Mouse (Mus musculus): ENCODE measurements around the gene Chmp6.

Gene Chmp6

GRCm38 (mm10) chr11:119907711-119908110 lies 5.5 kb upstream of the Chmp6 start:
- in situ Hi-C loops (cut with MboI, MseI): no loop called here

DNA sequence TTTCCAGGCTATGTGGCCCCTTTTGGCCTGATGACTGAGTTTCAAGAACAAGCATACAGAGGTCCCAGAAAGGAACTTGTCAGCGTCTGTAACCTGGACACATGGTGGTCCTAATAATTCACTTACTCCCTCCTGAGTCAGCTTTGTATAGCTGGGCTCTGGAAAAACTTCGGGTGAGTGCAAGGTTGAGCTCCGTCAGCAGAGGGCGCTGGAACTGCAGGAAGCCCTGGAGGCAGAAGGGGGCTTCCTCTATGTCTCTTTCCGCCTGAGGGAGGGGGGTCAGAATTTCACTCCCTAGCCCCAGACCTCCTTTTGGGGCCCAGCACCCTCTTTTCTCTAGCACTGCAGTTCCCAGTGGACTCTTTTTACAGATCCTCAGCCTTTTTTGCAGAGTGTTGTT lies 3.8 kb upstream of the Chmp6 start:
- in situ Hi-C loops (cut with MboI, MseI): no loop called here

DNA sequence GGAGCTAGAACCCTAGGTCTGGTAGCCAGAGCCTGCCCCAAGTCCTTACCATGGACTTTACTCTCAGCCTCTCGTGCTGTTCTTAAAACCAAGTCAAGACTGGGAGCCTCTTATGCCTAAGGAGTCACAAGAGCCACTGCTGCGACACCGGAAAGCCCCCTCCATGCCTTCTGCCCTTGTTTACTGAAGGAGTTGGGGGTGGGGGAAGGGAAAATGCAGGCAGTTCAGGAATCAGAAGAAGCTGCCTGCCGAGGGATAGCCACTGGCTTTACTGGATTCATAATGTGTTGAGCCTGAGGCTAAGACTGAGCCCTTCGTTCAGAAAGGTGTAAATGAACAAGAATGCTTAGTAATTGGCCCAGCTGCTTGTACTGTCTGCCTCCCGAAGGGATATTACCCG lies 396 bp upstream of the Chmp6 start:
- in situ Hi-C loops (cut with MboI, MseI): no loop called here

- in situ Hi-C loops (cut with MboI, MseI): no loop called here
Measured at GRCm38 (mm10) chr11:119913935-119914314, 684 bp downstream of the Chmp6 start.

DNA sequence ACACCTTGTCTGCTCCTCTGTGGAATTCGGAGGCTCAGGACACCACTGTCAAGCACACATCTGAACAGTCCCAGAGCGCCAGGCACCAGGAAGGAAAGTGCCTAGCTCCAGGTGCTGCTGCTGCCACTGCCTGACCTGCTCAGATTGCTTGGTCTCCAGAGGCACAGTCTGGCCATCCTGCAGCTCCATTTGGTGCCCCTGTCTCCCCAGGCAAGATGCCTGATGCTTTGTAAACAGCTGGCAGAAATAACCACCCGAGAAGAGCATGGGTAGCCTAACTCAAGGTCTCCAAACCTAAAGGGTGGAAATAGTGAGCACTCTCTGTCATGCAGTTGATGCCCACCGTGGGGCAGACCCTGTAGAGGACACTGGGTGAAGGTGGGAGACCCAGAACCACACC lies 1.1 kb downstream of the Chmp6 start:
- in situ Hi-C loops (cut with MboI, MseI): no loop called here

- in situ Hi-C loops (cut with MboI, MseI): loop anchor here (5.0 kb wide), 1 partner anchor 82 kb away; no protein-coding TSS in a partner anchor
Measured at GRCm38 (mm10) chr11:119915666-119916065, 2.4 kb downstream of the Chmp6 start.

DNA sequence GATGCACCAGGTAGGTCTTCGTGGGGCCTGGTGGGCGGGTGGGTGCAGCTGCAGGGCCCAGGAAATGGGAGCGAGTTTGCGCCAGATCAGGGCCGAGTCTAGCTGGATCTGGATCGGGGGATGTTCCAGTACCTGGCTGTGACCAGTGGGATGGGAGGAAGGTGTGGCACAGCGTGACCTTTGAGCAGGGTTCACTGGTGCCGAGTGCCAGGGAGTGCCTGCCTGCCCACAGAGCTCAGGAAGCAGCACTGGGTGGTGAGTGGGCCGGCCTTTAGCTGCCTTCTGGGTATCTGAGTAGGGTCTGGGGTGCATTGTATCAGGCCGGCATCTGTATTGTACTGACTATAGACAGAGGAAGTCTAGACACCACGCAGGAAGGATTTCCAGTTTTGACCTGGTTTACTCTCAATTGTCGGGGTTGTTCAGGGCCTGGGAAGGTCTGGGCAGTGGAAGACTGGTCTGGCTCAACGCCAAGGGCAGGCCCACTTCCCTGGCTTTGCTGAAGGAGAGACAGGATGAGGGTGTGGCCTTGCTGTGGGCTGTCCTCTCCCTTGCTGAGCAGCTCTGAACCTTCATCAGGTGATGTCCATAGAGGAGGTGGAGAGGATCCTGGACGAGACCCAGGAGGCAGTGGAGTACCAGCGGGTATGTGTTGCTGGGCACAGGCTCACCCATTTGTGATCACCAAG lies 3.0 kb downstream of the Chmp6 start:
- in situ Hi-C loops (cut with MboI, MseI): loop anchor here (5.0 kb wide), 1 partner anchor 81 kb away; no protein-coding TSS in a partner anchor

DNA sequence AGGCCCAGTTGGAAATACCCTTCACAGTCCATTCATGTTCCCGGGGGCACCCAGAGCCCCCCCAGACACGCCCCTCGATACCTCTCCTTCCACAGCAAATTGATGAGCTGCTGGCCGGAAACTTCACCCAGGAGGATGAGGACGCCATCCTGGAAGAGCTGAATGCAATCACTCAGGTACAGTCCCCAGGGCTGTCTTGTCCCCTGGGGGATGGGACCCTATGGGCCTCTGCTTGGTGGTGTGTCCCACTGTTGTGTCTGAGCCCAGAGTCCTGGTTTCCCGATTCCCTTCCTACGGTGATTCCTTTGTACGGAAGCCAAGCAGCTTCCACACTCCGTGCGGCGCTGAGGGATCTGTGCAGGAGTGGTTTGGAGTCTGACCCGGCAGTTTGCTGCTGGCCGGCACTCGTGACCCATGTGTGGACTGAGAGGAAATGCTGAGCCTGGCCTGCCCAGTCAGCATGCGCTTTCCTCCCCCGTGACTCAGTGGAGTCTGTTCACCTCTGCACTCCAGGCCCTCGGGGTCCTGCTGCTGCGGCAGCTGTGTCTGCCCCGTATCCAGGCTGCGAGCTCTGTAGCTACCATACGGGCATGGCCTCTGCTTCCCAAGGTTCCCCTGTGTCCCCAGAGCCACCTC lies 3.7 kb downstream of the Chmp6 start:
- in situ Hi-C loops (cut with MboI, MseI): loop anchor here (5.0 kb wide), 1 partner anchor 80 kb away; no protein-coding TSS in a partner anchor

DNA sequence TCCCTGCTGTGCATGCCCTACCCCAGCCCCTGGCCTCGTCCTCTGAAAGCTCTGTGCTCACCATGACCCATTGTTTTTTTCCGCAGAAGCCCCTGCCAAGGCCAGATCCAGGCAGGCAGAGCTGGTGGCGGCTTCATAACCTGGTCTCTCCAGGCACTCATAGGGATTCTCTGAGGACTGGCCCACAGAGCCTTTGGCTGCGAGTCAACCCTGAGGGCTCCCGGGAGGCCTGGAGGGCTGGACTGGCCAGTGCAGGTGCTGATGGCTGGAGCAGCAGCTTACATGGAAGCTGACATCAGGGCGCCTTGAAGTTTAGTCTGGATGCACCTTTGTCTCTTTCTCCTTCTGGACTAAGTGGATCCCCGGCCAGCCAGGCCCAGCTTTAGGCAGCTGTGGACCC lies 5.3 kb downstream of the Chmp6 start:
- in situ Hi-C loops (cut with MboI, MseI): loop anchor here (5.0 kb wide), 1 partner anchor 79 kb away; no protein-coding TSS in a partner anchor

- in situ Hi-C loops (cut with MboI, MseI): loop anchor here (5.0 kb wide), 1 partner anchor 78 kb away; no protein-coding TSS in a partner anchor
Measured at GRCm38 (mm10) chr11:119919432-119919831, 6.2 kb downstream of the Chmp6 start.

DNA sequence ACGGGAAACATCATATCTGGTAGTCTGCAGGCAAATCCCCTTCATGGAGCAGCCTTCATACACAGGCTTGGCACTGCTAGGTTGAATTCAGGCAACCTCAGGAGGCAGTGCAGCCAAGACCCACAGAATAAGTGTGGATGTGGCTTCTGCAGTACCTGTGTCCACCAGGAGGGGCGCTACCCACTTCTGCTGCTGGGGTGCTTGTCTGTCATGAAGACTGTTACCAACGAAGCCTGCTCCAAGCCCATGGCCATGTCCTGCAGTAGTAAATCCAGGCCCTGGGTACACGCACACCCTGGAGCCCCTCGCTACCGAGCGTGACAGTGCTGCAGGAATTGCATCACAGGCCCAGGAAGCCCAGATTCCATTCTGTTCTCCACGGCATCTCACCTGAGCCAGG lies 6.7 kb downstream of the Chmp6 start:
- in situ Hi-C loops (cut with MboI, MseI): loop anchor here (5.0 kb wide), 1 partner anchor 77 kb away; no protein-coding TSS in a partner anchor

DNA sequence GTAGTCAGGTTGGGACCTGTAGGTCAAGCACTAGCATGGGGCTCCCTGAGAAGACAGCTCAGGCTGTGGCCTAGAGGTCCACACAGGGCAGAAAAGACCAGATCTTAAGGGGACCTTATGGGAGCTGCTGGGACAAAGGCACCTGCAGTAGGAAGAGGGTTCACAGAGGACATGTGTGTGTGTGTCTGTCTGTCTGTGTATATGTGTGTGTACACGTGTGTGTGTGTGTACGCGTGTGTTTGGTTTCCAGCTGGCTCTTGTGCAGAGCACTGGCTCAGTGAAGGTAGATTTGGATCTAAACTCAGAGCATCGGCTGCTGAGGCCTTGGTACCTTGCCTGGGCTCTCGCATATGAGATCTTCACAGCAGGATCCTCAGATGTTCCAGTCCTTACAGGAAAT lies 7.4 kb downstream of the Chmp6 start:
- in situ Hi-C loops (cut with MboI, MseI): no loop called here

GRCm38 (mm10) chr11:119925176-119925575 lies 11.9 kb downstream of the Chmp6 start:
- in situ Hi-C loops (cut with MboI, MseI): no loop called here

GRCm38 (mm10) chr11:119926762-119927161 lies 13.5 kb downstream of the Chmp6 start:
- in situ Hi-C loops (cut with MboI, MseI): no loop called here

- in situ Hi-C loops (cut with MboI, MseI): no loop called here
Measured at GRCm38 (mm10) chr11:119928023-119928681, 14.9 kb downstream of the Chmp6 start.

DNA sequence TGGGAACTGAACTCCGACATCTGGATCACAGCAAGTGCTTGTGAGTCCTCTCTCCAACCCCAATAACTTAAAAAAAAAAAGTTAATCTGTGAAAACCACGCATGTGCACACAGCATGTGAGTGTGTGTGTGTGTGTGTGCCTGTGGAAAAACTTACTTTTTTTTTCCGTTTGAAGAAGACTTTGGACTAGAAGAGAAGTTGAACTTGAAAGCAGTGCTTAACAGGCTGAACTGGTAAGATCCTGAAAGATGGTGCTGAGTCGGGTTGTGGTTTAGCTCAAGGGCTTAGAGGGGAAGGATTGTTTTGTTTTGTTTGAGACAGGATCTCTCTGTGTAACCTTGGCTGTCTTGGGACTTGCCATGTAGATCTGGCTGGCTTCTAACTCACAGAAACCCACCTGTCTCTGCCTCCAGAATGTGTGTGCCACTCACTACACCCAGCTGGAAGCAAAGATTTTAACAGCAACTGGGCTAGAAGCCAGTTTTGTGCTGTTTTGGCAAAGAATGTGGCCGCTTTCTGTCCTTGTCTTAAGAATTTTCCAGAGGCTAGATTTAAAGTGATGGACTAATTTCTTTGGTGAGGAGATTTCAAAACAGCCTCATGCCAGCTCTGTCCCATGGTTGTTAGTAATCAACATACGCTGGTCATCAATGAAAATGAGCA lies 16.5 kb downstream of the Chmp6 start:
- in situ Hi-C loops (cut with MboI, MseI): no loop called here

GRCm38 (mm10) chr11:119931809-119932208 lies 18.6 kb downstream of the Chmp6 start:
- in situ Hi-C loops (cut with MboI, MseI): no loop called here

GRCm38 (mm10) chr11:119933142-119933541 lies 19.9 kb downstream of the Chmp6 start:
- in situ Hi-C loops (cut with MboI, MseI): no loop called here

DNA sequence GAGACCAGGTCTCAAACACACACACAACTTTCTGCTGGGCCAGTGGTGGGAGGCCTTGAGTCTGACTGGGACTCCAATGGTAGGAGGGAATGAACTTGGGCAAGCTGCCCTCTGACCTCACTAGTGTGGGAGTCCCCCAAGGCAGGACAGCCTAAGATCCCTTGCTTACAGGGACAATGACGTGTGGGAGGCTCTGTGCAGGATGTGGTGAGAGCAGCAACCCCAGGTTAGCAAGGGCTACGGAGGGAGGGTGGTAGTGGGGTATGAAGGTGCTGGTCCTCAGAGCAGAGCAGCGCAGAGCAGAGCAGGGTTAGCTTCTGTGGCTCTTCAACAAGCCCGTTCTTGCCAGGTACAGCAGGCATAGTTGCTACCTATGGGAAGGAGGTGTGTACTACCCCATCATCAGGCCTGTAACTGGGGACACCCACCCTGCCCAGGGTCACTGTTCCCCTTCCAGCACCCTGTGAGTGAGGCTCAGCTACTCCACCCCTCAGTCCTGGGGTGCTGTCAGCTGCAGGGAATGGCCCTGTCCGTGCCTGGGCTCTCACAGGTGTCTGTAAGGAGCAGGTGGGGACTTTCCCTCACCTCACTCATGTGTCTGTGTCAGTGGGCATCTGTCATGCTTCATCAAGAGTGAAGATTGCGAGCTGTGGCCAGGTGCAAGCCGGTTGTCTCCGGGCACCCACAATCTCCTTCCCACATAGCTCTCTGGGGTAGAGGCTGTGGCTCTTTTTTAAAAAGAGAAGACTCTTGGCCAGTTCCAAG lies 20.8 kb downstream of the Chmp6 start:
- in situ Hi-C loops (cut with MboI, MseI): no loop called here

GRCm38 (mm10) chr11:119934773-119935172 lies 21.5 kb downstream of the Chmp6 start:
- in situ Hi-C loops (cut with MboI, MseI): no loop called here

DNA sequence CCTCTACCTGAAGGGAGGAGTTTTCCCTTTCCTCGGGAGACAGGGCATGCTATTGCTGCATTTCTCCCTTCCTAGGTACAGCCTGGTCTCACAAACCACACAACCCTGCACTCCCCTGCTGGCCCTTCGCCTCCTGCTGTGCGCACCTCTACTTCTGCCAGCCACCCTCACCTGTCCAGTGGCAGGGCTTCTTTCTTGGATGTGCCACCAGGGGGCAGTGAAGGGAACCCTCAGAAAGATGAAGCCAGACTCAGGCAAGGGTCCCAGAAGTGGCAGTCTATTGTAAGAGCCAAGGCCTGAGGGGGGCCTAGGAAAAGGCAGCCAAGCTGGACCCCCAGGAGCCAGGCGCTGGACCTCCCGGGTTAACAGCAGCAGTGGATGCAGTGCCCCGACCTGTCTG lies 22.2 kb downstream of the Chmp6 start:
- in situ Hi-C loops (cut with MboI, MseI): no loop called here

Data from T-helper 2 cell (primary cell).